Mouse (Mus musculus) R1 (cell line): ENCODE data around the gene Gm21440.
"Not testable (repeated sequence)": the region's sequence is repeated elsewhere in the genome, so short reads cannot be mapped to it uniquely, and the experiment has no call there.

Experiments
- DNase-seq: peaks from one replicate; pipeline ENCODE4 v3.0.0-alpha.2; 2018; ENCODE audit warnings: low read depth, low spot score

Gene Gm21440

GRCm38 (mm10) chrY:13252091-13252490 is at the start of gene Gm21440, which contains the start of gene Gm21454:
TSS of gene Gm21440 (plus strand) at chrY:13252391.
TSS of gene Gm21454 (plus strand) at chrY:13252442.
- DNase-seq, result not testable (repeated sequence)

- not testable (repeated sequence) for DNase-seq
Measured at GRCm38 (mm10) chrY:13223828-13224227, 28.4 kb upstream of the Gm21440 start, which contains the start of gene Gm21828. TSS of gene Gm21828 (minus strand) at chrY:13223928.
